Mouse (Mus musculus) stomach, embryonic 16.5 days (tissue): ENCODE measurements at regions not wholly inside any gene's neighbourhood (a gene's known extent, or its start where the extent isn't known, plus 50 kb on each side); places are given as distances from the start of the nearest gene placed in this dataset.

Experiments
- ATAC-seq: fragments of 200-750 bp; cut with Nextera tagmentation; 2 replicates; pipeline ENCODE4 v1.8.0; 2017; ENCODE audit warnings: moderate number of reproducible peaks, moderate TSS enrichment; ENCODE audit not compliant: insufficient read depth, low FRiP score
- H3K27ac ChIP-seq: fragments of 300-500 bp; sonication (generic); 2 replicates; pipeline ENCODE4 v1.5.1; 2014; ENCODE audit warnings: low read length
- H3K27me3 ChIP-seq: fragments of 300-500 bp; sonication (generic); 2 replicates; pipeline ENCODE4 v1.6.1; 2014; ENCODE audit warnings: low read length, control low read depth, mixed read lengths; ENCODE audit not compliant: control insufficient read depth, insufficient read depth
- H3K36me3 ChIP-seq: fragments of 300-500 bp; sonication (generic); 2 replicates; pipeline ENCODE4 v1.6.1; 2014; ENCODE audit warnings: low read length; ENCODE audit not compliant: control insufficient read depth, insufficient read depth
- H3K4me1 ChIP-seq: fragments of 300-500 bp; sonication (generic); 2 replicates; pipeline ENCODE4 v1.6.1; 2014; ENCODE audit warnings: low read length, control low read depth, mixed read lengths; ENCODE audit not compliant: control insufficient read depth, insufficient read depth
- H3K4me2 ChIP-seq: fragments of 300-500 bp; sonication (generic); 2 replicates; pipeline ENCODE4 v1.6.1; 2014; ENCODE audit warnings: low read depth, low read length, mixed read lengths
- H3K4me3 ChIP-seq: fragments of 300-500 bp; sonication (generic); replicated peaks from 2 replicates; pipeline ENCODE4 v1.5.1; 2014; ENCODE audit warnings: mild to moderate bottlenecking, low read length
- H3K9ac ChIP-seq: fragments of 300-500 bp; sonication (generic); 2 replicates; pipeline ENCODE4 v1.6.1; 2014; ENCODE audit warnings: low read length
- H3K9me3 ChIP-seq: fragments of 300-500 bp; sonication (generic); replicated peaks from 2 replicates; pipeline ENCODE4 v1.6.1; 2016; ENCODE audit warnings: low read length, control low read depth; ENCODE audit not compliant: control insufficient read depth
- WGBS: fragments of 180-500 bp; shearing (Covaris S2); extraction: QIAGEN DNeasy Blood & Tissue Kit; methylation state at CpG from one replicate; pipeline ENCODE4 v1.1.7; 2014; 5-methylcytosine and 5-hydroxymethylcytosine counted together

GRCm38 (mm10) chr19:16075512-16076086, 57.0 kb upstream of the Gnaq start:
- WGBS, result 50% methylated on average over 2 of the region's 2 CpGs
- H3K9ac ChIP-seq, result no peak overlapping the region
- no peak overlapping the region for H3K4me2 ChIP-seq
- no peaks in the 10 kb centered on the region for H3K36me3 ChIP-seq
- 0 out of 2 replicates have a peak, but pooled peaks cover 6% of the 10 kb centered on the region for H3K9me3 ChIP-seq
- no peaks in the 10 kb centered on the region for H3K27me3 ChIP-seq
- no peak for ATAC-seq
- no peak overlapping the region for H3K27ac ChIP-seq
- 0 out of 2 replicates have a peak, but pooled peaks cover 4% of the 10 kb centered on the region for H3K4me1 ChIP-seq
- H3K4me3 ChIP-seq, result no peak overlapping the region

GRCm38 (mm10) chr19:16075026-16075425, 57.6 kb upstream of the Gnaq start:
- ATAC-seq, result no peak
- H3K36me3 ChIP-seq, result no peaks in the 10 kb centered on the region
- H3K27me3 ChIP-seq, result no peaks in the 10 kb centered on the region
- H3K4me3 ChIP-seq, result no peak overlapping the region
- no peak overlapping the region for H3K27ac ChIP-seq
- 0 out of 2 replicates have a peak, but pooled peaks cover 6% of the 10 kb centered on the region for H3K9me3 ChIP-seq
- H3K4me2 ChIP-seq, result no peak overlapping the region
- no peak overlapping the region for H3K9ac ChIP-seq
- 79% methylated on average over 1 of the region's 1 CpGs for WGBS
- H3K4me1 ChIP-seq, result 0 out of 2 replicates have a peak, but pooled peaks cover 4% of the 10 kb centered on the region

GRCm38 (mm10) chr19:16067314-16067713, 65.3 kb upstream of the Gnaq start:
- H3K36me3 ChIP-seq, result no peaks in the 10 kb centered on the region
- H3K4me2 ChIP-seq, result no peak overlapping the region
- 65% methylated on average over 6 of the region's 6 CpGs for WGBS
- peaks cover 3% of the 10 kb centered on the region; the same call in 1 of the 2 replicates for H3K4me1 ChIP-seq
- H3K4me3 ChIP-seq, result no peak overlapping the region
- no peak overlapping the region for H3K27ac ChIP-seq
- no peak overlapping the region for H3K9ac ChIP-seq
- H3K27me3 ChIP-seq, result no peaks in the 10 kb centered on the region
- H3K9me3 ChIP-seq, result 0 out of 2 replicates have a peak, but pooled peaks cover 6% of the 10 kb centered on the region
- no peak for ATAC-seq

GRCm38 (mm10) chr19:16064911-16065310, 67.7 kb upstream of the Gnaq start:
- H3K9ac ChIP-seq, result no peak overlapping the region
- H3K36me3 ChIP-seq, result no peaks in the 10 kb centered on the region
- no peak for ATAC-seq
- no peak overlapping the region for H3K4me2 ChIP-seq
- H3K4me1 ChIP-seq, result peaks cover 3% of the 10 kb centered on the region; the same call in 1 of the 2 replicates
- 88% methylated on average over 3 of the region's 3 CpGs for WGBS
- H3K9me3 ChIP-seq, result no peaks in the 10 kb centered on the region
- H3K27ac ChIP-seq, result no peak overlapping the region
- H3K4me3 ChIP-seq, result no peak overlapping the region
- H3K27me3 ChIP-seq, result no peaks in the 10 kb centered on the region

GRCm38 (mm10) chr19:16063916-16064580, 68.6 kb upstream of the Gnaq start:
- Histone ChIP-seq H3K9me3 (no peaks in the 10 kb centered on the region), H3K36me3 (no peaks in the 10 kb centered on the region), H3K4me1 (peaks cover 3% of the 10 kb centered on the region; the same call in 1 of the 2 replicates), H3K4me2 (peak overlapping the region; percentile 59), H3K4me3 (peak overlapping the region; percentile 33), H3K9ac (peak overlapping the region; percentile 73), H3K27ac (no peak overlapping the region; the same call in 1 of the 2 replicates), H3K27me3 (no peaks in the 10 kb centered on the region)
- ATAC-seq, result peak; percentile 68; the same call in 1 of the 2 replicates
- 12% methylated on average over 12 of the region's 12 CpGs for WGBS

GRCm38 (mm10) chr19:16063533-16063915, 69.1 kb upstream of the Gnaq start:
- H3K27me3 ChIP-seq, result no peaks in the 10 kb centered on the region
- WGBS, result 36% methylated on average over 8 of the region's 8 CpGs
- no peaks in the 10 kb centered on the region for H3K9me3 ChIP-seq
- no peak overlapping the region for H3K27ac ChIP-seq
- peak overlapping the region; percentile 59 for H3K4me2 ChIP-seq
- H3K36me3 ChIP-seq, result no peaks in the 10 kb centered on the region
- 0 out of 2 replicates have a peak overlapping the region, but pooled peaks have one; percentile 12 for H3K9ac ChIP-seq
- H3K4me1 ChIP-seq, result peaks cover 3% of the 10 kb centered on the region; the same call in 1 of the 2 replicates
- no peak overlapping the region for H3K4me3 ChIP-seq
- no peak for ATAC-seq

- no peak overlapping the region for H3K4me2 ChIP-seq
- no peak for ATAC-seq
- H3K9me3 ChIP-seq, result no peaks in the 10 kb centered on the region
- peaks cover 3% of the 10 kb centered on the region; the same call in 1 of the 2 replicates for H3K4me1 ChIP-seq
- H3K9ac ChIP-seq, result no peak overlapping the region
- 63% methylated on average over 11 of the region's 11 CpGs for WGBS
- H3K36me3 ChIP-seq, result no peaks in the 10 kb centered on the region
- H3K4me3 ChIP-seq, result no peak overlapping the region
- no peak overlapping the region for H3K27ac ChIP-seq
- no peaks in the 10 kb centered on the region for H3K27me3 ChIP-seq
Observed at GRCm38 (mm10) chr19:16061821-16062220, 70.8 kb upstream of the Gnaq start.

GRCm38 (mm10) chr19:16059026-16059425, 73.6 kb upstream of the Gnaq start:
- ATAC-seq, result no peak
- no peak overlapping the region for H3K4me2 ChIP-seq
- H3K9ac ChIP-seq, result no peak overlapping the region
- H3K9me3 ChIP-seq, result no peaks in the 10 kb centered on the region
- no peaks in the 10 kb centered on the region for H3K36me3 ChIP-seq
- no peak overlapping the region for H3K4me3 ChIP-seq
- H3K27me3 ChIP-seq, result no peaks in the 10 kb centered on the region
- WGBS, result 84% methylated on average over 4 of the region's 4 CpGs
- H3K4me1 ChIP-seq, result peaks cover 3% of the 10 kb centered on the region; the same call in 1 of the 2 replicates
- H3K27ac ChIP-seq, result no peak overlapping the region
